Mouse (Mus musculus) brain, embryonic 14.5 days (tissue): ENCODE measurements around the gene Bcl10. TPM values are rescaled to one million over a fixed set of nuclear protein-coding genes. Genes with fewer than 3 reads are reported as not detected.
"Not testable (repeated sequence)": the region's sequence is repeated elsewhere in the genome, so short reads cannot be mapped to it uniquely, and the experiment has no call there.

Experiments used
- DNase-seq: peaks from one replicate; pipeline ENCODE4 v3.0.0-alpha.2; 2011; ENCODE audit warnings: low read depth
- CTCF ChIP-seq: fragments of 200-500 bp; IDR thresholded peaks from 2 replicates; pipeline ENCODE4 v1.5.1; 2012; ENCODE audit warnings: inconsistent platforms, mild to moderate bottlenecking, moderate library complexity, borderline replicate concordance; ENCODE audit not compliant: insufficient read depth, insufficient read length; ENCODE audit errors: extremely low read depth
- POLR2A ChIP-seq: fragments of 200-500 bp; IDR thresholded peaks from 2 replicates; pipeline ENCODE4 v1.6.1; 2012; ENCODE audit warnings: mild to moderate bottlenecking, inconsistent platforms, borderline replicate concordance; ENCODE audit not compliant: poor library complexity, insufficient read depth, insufficient read length, severe bottlenecking; ENCODE audit errors: extremely low read depth
- polyA plus RNA-seq: library from polyadenylated mRNA; depleted of rRNA; stranded (reverse); fragments of >200 nt; gene quantifications from 2 replicates; pipeline ENCODE4 v1.2.3, GENCODE M21; 2012; rRNA removed

The Bcl10 gene
- 17.0 and 19.0 TPM in 2 replicates for polyA plus RNA-seq

DNA sequence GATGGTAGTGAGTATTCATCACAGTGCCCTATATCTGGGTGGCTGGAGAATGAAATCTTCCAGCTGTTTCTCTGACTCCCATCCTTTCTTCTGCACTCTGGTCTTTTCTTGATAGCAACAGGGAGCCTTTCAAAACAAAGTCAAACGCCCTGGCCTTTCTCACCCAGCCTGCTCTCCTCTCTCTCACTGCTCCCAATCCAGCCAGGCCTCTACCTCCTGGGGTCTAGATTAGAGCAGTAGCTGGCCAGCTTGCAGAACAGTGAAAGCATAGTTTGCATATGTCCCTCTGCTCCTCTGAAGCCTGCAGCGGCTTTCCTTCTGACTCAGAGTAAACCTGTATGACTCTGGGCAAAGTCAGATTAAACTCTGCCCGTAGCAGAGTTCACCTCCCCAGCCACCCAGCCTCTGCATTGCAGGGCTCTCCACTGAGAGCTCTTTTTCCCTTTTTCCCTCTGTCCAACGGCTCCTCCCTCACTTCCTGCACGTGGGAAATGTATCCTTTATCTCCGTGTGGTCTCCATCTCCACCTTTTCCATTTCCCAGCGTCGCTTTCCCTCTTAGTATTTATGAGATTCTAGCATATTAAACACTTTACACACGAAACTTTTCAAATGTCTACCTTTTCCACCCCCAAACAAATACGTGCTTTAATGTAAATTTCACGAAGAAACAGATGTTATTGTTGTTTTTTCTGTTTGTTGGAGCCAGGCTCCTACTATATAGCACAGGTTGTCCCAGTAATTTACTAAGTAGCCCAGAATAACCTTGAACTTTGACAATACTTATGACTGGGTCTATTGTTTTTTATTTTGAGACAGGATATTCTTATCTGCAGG is at the start of gene Bcl10:
Bcl10 (plus strand) TSS at position 786 of the 836 bp plus-strand sequence.
- TF ChIP-seq POLR2A (no peak), CTCF (no peak)
- DNase-seq = no peak

DNA sequence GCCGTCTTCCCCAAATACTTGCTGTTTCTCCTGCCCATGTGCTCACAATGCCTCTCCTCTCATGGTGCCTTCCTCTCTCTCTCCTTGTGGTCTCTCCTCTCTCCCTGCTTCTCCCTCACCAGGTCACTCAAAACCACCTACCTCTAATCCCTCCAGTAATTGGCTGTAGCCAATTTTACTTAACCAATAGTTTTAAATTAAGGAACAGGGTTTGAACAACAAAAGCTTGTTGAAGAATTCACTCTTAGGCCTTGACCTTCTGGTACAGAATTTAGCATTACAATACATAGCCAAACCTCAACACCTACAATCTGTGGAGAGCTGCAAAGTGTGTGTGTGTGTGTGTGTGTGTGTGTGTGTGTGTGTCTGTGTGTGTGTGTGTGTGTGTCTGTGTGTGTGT is 49.3 kb upstream of the Bcl10 start:
- no peak for TF ChIP-seq POLR2A
- no peak for TF ChIP-seq CTCF
- no peak for DNase-seq

DNA sequence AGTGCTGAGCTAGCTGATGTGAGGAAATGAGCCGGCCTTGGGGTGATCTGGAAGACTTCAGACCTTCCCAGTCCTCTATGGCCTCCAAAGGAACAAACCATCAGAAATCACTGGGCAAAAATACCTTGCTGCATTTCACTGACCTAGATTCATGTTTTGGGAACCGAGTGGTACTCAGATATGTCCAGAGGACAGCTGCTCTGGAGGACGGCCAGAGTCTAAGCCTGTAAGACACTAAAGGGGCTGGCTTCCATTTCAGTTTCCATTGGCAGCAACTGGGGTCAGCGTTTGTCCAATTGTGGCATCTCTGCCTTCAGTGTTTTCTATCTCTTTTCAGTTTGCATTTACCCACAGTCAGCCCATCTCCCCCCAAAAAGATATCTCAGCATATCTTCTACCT is 48.5 kb upstream of the Bcl10 start:
- TF ChIP-seq POLR2A (no peak), CTCF (no peak)
- DNase-seq = no peak

DNA sequence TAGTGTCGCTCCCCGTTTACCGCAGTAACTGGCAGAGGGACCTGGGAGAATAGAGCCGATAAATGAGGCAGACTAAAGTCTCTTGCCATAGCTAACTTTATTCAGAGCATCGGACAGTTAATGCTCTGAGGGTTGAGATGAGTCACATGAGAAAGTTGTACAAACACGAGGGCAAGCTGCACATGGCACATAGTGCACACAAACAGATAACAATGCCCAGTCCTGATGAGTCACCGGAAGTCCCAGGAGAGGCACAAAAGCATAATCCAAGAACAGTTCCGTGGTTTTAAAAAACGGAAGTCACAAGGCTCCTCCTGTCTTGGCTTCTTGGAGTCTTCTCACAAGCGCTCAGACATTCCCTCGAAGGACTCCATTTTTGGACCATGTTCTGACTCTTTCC is 46.5 kb upstream of the Bcl10 start:
- no peak for DNase-seq
- TF ChIP-seq CTCF = no peak
- TF ChIP-seq POLR2A = no peak

DNA sequence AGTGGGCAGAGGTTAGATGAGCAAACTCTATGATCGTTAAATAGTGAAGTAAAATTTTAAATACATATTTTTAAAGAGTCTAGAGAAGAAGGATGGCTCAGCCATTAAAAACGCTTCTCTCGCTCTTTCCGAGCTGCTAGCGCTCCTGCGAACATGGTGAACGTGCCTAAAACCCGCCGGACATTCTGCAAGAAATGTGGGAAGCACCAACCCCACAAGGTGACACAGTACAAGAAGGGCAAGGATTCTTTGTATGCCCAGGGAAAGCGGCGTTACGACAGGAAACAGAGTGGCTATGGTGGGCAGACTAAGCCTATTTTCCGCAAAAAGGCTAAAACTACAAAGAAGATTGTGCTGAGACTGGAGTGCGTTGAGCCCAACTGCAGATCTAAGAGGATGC is 43.7 kb upstream of the Bcl10 start:
- DNase-seq = not testable (repeated sequence)

DNA sequence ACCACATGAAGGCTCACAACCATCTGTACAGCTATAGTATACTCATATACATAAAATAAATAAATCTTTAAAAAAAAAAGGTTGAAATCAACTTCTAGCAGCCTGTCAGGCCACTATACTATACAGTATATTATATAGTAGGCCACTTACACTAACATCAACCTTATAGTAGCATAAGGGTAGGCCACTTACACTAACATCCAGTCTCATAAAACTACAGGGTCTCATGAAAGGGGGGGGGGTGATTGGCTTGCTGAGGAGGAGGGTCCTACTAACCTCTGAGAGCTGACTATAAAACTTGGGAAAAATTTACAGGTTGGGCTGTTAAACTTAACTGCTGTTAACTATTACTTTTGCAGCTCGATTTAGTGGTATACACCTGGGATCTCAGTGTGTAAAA is 42.3 kb upstream of the Bcl10 start:
- no peak for DNase-seq
- TF ChIP-seq CTCF (no peak), POLR2A (no peak)

DNA sequence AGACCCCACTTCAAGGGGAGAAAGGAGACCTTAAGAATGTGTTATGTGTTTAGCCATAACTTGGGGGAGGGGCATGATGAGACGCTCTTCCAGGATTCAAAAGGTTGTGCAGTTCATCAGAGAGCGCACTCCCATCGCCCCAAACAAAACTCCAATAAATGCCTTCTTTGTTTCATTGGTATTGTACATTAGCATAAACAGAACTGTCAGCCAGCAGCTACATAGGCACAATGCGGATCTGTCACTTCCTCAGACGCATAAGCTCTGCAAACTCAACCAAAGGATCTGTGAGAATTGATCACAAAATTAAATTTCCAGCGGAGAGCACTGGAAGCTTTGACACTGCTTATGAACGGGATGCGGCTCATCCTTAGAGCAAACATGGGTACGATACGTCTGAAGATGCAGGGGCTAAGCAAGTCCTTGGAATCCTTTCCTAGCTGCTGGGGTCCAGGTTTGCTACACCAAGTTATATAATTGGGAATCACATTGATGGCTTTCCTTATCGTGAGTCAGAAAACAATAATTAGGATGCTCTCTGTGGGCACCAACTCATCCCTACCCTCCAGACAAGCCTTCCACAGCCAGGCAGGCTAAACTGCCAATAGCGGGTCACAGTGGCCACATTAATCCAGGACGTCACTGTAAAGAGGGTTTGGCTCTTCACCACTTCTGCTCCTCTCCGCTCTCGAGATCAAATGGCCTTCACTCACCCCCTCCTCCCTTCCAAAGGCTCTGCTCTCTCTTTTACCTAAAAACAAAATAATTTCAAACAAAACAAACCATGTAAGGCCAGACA is 40.3 kb upstream of the Bcl10 start:
- peak; percentile 61 for DNase-seq
- no peak for TF ChIP-seq POLR2A
- TF ChIP-seq CTCF = no peak

DNA sequence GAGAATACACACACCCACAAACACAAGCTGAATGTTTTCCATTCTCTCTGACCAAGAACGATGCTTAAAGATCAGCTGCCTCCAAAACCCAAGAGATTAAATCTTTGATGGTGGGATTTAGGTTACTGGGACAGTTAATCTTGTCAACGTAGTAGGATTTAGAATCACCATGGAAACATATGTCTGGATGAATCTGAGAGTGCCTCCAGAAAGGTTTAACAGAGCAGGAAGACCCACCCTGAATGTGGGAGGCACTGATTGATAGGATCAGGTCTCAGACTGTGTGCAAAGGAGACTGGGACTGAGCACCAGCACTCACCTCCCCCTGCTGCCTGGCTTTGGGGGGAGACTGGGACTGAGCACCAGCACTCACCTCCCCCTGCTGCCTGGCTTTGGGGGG is 39.4 kb upstream of the Bcl10 start:
- no peak for TF ChIP-seq CTCF
- no peak for TF ChIP-seq POLR2A
- DNase-seq = peak; percentile 46

DNA sequence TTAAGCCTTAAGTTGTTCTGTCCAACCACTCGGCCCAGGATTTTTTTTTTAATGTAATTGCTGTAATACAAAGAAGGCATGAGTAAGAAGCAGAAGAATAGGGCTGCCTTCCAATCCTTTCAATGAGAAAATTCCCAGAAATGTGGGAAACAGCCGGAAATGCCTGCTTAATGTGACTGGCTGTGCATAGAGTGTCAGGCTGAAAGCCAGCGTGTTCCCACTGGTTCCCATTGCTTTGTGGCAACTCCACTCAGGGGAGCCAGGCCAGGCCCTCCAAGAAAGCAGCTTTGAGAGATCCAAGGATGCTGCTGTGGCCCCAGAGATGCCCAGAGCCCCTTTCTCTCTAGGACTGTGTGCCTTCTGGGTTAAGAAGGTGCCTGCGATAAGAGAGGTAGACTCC is 37.2 kb upstream of the Bcl10 start:
- TF ChIP-seq CTCF = no peak
- no peak for TF ChIP-seq POLR2A
- DNase-seq = peak; percentile 94

DNA sequence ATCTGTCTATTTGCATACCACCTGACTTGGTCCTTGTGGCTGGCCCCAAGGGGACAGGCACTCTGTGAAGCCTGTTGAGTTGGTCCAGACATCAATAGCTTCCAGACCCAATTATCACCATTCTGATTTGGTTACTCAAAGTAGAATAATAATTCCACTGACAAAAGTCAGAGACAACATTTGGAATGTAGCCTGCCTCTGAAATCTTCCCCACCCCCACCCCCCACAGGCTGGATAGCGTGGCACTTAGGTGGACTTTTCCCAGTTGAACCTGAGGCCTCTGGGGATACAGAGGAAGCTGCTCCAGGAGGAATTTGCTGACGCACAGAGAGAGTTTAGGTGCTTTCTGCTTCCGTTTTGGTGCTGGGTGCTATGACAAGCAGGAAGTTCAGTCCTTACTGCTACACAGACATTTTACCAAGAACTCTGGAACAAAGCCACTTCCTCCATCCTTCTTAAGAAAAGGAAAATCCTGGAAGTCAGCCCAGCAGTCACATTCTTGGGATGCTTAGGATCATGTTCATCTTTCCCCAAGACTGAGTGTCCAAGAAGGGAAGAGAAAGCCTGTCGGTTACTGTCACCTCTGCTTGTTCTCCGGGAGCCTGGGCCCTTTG is 36.6 kb upstream of the Bcl10 start:
- TF ChIP-seq CTCF = no peak
- TF ChIP-seq POLR2A = no peak
- peak; percentile 66 for DNase-seq

DNA sequence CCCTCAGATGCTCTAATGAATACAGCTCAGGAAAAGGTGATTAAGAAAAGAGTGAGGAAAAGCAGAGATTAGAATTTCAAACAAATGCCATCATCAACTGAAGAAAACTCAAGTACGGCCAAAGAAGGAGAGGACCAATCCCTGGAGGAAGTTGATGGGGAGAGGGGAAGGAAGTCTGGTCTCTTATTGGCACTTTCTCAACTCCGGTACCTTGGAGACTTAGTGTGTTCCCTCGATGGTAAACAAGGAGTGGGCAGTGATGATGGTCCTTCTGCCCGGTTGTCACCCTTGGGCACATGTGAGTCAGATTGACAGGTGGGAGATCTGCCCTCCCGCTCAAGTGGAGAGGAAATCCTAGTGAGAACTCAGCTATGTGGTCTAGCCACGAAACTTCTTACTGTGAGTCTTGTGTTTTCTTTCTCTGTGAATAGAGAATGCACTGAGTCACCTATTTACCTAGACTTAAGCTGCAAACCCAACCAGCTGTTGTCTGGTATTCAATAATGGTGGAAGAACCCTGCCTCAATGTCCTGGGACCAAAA is 35.1 kb upstream of the Bcl10 start:
- TF ChIP-seq POLR2A (no peak), CTCF (no peak)
- no peak for DNase-seq
